Mouse (Mus musculus): ENCODE measurements around the gene Tshz2.
A peak's percentile ranks its signal among the peaks of the same experiment; 100 is the strongest.

Tshz2 gene

GRCm38 (mm10) chr2:170045896-170046295 lies 413.1 kb downstream of the Tshz2 start:
- DNase-seq (ENCODE audit: low spot score): no peak

DNA sequence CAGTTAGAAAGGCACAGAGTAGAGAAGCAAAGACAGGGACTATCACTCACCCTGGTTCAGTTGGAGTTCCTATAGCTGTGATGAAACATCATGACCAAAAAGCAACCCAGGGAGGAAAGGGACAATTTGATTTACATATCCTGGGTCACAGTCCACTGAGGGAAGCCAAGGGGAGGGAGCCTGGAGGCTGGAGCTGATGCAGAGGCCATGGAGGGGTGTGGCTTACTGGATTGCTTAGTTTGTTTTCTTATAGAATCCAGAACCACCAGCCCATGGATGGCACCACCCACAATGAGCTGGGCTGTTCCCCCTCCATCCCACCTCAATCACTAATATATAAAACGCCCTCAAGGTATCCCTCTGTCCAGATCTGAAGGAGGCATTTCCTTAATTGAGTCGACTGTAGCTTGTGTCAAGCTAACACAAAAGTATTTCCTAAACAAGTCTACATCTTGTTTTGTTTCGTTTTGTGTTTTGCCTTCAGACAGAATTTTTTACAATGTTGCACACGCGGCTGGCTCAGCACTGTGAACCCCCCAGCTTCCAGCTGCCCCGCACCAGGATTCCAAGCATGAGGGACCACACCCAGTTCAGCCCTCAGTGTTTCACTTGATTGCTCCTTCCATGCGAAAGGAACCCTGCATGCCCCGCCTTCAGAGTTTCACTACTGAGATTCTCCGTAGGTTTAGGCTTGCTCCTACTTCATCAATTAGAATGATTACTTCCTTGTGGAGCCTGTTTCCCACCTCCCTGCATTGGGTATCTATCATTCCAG lies 413.7 kb downstream of the Tshz2 start:
- DNase-seq (ENCODE audit: low spot score): no peak

- no peak for DNase-seq (ENCODE audit: low spot score)
Measured at GRCm38 (mm10) chr2:170048831-170049230, 416.0 kb downstream of the Tshz2 start.

DNA sequence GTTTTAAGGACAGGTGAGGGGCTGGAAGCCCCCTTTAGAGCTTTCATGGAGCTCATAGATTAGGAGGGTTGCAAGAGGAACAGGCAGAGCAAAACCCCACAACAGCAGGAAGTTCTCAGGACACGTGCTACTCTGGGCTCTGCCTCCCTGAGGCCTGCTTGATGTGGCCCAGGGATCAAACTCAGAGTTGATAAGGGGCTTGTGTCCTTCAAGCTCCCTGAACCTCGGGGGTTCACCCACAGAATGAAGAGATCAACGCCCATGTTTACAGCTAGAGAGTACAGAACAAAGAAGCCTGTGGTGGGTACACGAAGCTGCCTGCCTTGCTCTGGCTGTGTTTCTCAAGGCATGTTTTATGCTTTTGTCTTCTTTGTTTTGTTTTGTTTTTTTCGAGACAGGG lies 417.8 kb downstream of the Tshz2 start:
- no peak for DNase-seq (ENCODE audit: low spot score)

- DNase-seq (ENCODE audit: low spot score): no peak
Measured at GRCm38 (mm10) chr2:170051441-170051840, 418.6 kb downstream of the Tshz2 start.

- no peak for DNase-seq (ENCODE audit: low spot score)
Measured at GRCm38 (mm10) chr2:170054943-170055342, 422.1 kb downstream of the Tshz2 start.

DNA sequence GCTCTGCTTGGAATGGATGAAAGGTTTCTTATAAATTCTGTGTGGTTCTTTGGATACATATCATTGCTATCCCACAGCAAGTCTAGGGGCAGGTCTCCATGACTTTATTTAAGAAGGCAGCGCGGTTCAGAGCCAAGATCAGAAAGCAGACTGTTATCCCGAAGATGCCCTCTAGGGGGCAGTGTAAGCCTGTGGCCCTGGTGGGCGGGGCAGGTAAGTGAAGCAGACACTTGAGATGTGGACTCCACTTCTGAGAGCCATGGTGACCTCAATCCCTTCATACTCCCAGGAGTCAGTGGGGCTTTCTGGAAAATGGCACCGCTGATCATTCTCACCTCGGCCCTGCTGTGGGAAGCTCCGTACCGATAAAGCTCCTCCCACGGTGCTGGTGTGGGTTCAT lies 422.6 kb downstream of the Tshz2 start:
- DNase-seq (ENCODE audit: low spot score): peak; percentile 78

DNA sequence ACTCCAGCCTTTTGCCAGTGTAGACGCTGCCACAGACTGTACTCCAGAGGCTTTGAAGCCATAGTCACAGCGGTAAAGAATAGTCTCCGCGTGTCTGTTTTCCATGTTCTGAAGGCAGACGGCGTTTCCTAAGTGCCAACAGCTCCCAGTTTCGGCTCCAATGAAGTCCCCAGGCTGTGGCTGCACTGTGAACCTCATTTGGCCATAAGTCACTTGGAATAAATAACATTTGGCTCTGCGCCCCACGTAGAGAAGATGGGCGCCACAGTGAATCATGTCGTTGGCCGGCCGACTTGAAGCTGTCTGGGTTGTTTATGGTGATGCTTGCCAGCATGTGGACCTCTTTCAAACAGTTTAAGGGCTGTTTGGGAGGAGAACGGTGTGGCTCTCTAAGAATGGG lies 426.0 kb downstream of the Tshz2 start:
- DNase-seq (ENCODE audit: low spot score): no peak

DNA sequence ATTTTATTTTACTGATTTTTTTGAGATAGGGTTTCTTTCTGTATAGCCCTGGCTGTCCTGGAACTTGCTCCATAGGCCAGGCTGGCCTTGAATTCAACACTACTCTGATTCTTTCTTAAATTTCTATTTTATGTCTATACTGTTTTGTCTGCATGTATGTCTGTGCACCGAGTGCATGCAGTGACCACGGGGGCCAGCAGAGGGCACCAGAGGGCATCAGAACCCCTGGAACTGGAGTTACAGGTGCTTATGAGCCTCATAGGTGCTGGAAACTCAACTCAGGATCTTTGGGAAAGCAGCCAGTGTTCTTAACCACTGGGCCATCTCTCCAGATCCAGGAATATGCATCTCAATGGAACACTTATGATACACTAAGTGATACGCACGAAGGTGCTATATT lies 427.3 kb downstream of the Tshz2 start:
- peak; percentile 67 for DNase-seq (ENCODE audit: low spot score)

- DNase-seq (ENCODE audit: low spot score): no peak
Measured at GRCm38 (mm10) chr2:170062378-170062777, 429.6 kb downstream of the Tshz2 start.

DNA sequence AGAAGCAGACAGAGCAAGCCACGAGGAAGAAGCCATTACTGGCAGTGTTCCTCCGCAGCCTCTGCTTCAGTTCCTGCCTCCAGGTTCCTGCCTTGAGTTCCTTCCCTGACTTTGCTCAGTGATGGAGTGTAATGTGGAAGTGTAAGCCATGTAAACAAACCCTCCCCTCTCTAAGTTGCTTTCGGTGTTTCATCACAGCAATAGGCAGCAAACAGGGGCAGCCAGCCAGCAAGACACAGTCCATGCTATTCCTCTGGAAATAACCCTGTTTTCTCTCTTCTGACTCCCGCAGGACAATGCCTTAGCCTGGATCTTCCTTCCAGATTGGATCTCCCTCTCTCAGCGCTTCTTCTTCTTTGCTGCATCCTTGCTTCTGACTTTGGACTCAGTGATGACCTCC lies 437.2 kb downstream of the Tshz2 start:
- DNase-seq (ENCODE audit: low spot score): no peak

DNA sequence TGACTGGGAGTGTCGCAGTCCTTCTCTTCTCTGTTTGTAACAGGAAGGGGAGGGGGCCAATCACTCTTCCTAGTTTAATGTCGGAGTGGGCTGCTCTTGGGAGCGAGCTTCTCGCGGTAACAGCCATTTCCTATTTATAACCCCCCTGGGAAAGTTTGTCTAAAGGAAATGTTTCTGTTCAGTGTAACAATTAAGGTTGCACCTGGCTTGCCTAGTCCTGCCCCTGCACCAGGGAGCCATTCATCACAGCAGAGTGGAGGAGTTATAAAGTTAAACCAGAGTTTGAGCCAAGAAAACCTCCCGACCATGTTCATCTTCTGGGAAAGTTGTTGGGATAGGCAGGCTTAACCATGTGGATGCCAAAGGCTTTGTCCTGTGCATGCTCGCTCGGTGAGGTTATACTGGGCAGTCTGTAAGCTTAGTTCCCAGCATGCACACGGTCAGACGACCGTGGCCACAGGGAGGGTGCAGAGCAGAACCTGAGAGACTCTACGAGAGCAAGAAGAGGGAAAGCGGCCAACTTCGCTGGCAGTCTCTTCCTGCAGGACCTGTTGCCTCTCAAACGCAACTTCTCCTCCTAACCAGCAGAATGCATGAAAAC lies 437.9 kb downstream of the Tshz2 start:
- peak; percentile 59 for DNase-seq (ENCODE audit: low spot score)

GRCm38 (mm10) chr2:170076941-170077490 lies 444.2 kb downstream of the Tshz2 start:
- DNase-seq (ENCODE audit: low spot score): no peak

DNA sequence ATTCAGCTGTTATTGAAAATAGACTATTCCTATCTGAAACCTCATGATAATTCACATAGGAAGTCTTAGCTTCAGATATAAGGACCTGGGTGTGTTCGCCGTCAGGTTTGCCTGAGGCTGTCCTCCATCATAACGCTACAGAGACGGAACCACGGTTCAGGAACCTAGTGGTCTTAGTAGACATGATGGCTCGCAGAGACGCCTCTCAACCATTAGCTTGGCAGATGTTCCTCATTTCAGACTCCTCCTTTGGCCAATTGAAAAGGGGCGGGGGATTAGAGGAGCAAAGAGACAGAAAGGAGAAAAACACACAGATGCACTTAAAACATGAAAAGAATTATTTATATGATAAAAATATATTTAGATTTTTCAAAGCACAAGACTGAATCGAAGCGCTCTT lies 445.2 kb downstream of the Tshz2 start:
- no peak for DNase-seq (ENCODE audit: low spot score)

- DNase-seq (ENCODE audit: low spot score): peak; percentile 66
Measured at GRCm38 (mm10) chr2:170078442-170079017, 445.7 kb downstream of the Tshz2 start.

GRCm38 (mm10) chr2:170091563-170092443 lies 459.0 kb downstream of the Tshz2 start:
- DNase-seq (ENCODE audit: low spot score): no peak

DNA sequence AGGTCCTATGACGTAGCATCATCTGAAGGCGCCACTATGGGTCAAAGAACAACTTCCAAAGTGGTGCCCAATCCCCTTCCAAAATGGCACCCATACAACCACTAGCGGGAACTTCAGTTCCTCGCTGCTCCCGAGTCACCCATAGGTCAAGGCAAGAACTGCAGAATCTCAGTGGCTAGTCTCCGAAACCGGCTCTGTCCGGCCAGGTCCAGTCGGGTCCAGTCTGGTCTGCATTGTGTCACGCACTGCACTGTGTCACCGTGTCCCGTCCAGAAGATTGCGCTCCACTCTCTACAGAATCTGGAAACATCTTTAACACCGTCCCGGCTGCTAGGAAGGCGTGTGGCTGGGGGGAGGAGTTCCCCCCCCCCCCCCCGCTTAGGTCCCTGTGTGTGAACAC lies 461.4 kb downstream of the Tshz2 start:
- no peak for DNase-seq (ENCODE audit: low spot score)

GRCm38 (mm10) chr2:170094871-170095270 lies 462.1 kb downstream of the Tshz2 start:
- DNase-seq (ENCODE audit: low spot score): no peak

GRCm38 (mm10) chr2:170101132-170101531 lies 468.3 kb downstream of the Tshz2 start:
- DNase-seq (ENCODE audit: low spot score): peak; percentile 99

DNA sequence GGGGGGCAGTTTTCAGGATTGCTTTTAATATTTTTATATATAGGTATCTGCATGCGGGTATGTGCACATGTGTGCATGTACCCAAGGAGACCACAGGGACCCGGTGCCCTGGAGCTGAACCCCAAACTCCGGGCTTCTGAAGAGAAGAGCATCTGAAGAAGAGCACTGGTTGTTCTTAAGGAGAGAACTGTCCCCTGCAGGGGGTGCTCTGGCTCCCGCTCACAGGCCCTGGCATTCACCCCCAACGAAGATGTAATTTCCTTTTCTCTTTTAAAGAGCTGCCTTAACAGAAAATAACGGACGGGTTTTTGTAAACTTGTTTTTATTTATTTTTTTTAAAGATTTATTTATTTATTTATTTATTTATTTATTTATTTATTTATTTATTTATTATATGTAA lies 469.1 kb downstream of the Tshz2 start:
- DNase-seq (ENCODE audit: low spot score): no peak

GRCm38 (mm10) chr2:170103341-170103740 lies 470.5 kb downstream of the Tshz2 start:
- no peak for DNase-seq (ENCODE audit: low spot score)

- DNase-seq (ENCODE audit: low spot score): peak; percentile 81
Measured at GRCm38 (mm10) chr2:170103852-170104251, 471.0 kb downstream of the Tshz2 start.

All from testis, postnatal 10 days (tissue).